18 mouse cellular contexts compared by ENCODE assay signal in the genomic region with DNA sequence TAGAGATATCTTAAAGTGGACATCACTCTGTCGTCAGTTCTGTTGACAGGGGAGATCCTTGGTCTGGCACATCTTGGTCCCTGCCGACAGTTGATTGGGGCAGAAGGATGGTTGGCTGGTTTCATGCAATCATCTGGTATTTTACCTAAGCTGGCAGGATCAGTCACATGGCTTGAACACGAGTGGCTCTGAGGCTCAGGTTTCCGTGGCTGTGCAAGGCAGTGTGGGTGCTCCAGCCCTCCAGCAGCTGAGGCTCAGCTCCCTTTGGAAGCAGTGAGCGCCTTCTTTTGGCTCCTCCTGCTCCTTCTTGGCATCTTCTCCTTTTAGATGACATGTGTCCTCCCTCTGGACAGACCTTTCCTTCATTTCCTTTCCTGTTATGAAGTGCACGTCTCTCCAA. TPM values are rescaled to one million over a fixed set of nuclear protein-coding genes. Genes with fewer than 3 reads are reported as not detected.
DNase-seq lines count a peak whose midpoint lies in the region; ATAC-seq and TF ChIP-seq lines count a peak whose summit lies in the region.
"Had no signal": no experiment of that assay in that cellular context is flagged by ENCODE, and none has a peak within 500 bp of the region (broad histone marks: within the 10 kb centered on the region; RNA-seq: fewer than 3 reads in every experiment).

No protein-coding gene starts in this region.

- no peak overlapping the region for H3K9ac ChIP-seq in hindbrain, embryonic 13.5 days
- no peak overlapping the region for H3K9ac ChIP-seq in hindbrain, postnatal 0 days (replicated peaks; ENCODE audit: low read length)
- no peak overlapping the region for H3K9ac ChIP-seq in stomach, postnatal 0 days (ENCODE audit: low read length)
- H3K9ac ChIP-seq: hindbrain, embryonic 15.5 days; neural tube, embryonic 15.5 days had no signal

- no peak overlapping the region for H3K4me3 ChIP-seq in hindbrain, embryonic 13.5 days
- no peak overlapping the region for H3K4me3 ChIP-seq in hindbrain, postnatal 0 days (ENCODE audit: low read length)
- H3K4me3 ChIP-seq in stomach, postnatal 0 days (ENCODE audit: low read depth, low read length): no peak overlapping the region
- H3K4me3 ChIP-seq: hindbrain, embryonic 15.5 days; neural tube, embryonic 15.5 days had no signal

- TF ChIP-seq CTCF in hindbrain, postnatal 0 days (IDR thresholded peaks at IDR 0.05; ENCODE audit: low read depth): no peak
- TF ChIP-seq CTCF in stomach, postnatal 0 days (IDR thresholded peaks at IDR 0.05; ENCODE audit: low read depth): no peak

- H3K36me3 ChIP-seq in hindbrain, embryonic 13.5 days: peaks cover 18% of the 10 kb centered on the region
- no peaks in the 10 kb centered on the region for H3K36me3 ChIP-seq in hindbrain, postnatal 0 days (ENCODE audit: insufficient read depth, low read length)
- H3K36me3 ChIP-seq in stomach, postnatal 0 days (ENCODE audit: control insufficient read depth, insufficient read depth, low read length): no peaks in the 10 kb centered on the region; the same call in 1 of the 2 replicates

- 0 out of 2 replicates have a peak overlapping the region, but pooled peaks have one; percentile 6 for H3K27ac ChIP-seq in hindbrain, embryonic 13.5 days
- no peak overlapping the region for H3K27ac ChIP-seq in hindbrain, postnatal 0 days
- H3K27ac ChIP-seq in stomach, postnatal 0 days (replicated peaks): no peak overlapping the region
- H3K27ac ChIP-seq: hindbrain, embryonic 15.5 days; neural tube, embryonic 15.5 days had no signal

- H3K4me2 ChIP-seq in hindbrain, embryonic 13.5 days: no peak overlapping the region
- no peak overlapping the region for H3K4me2 ChIP-seq in hindbrain, postnatal 0 days (ENCODE audit: low read depth, low read length)
- H3K4me2 ChIP-seq in stomach, postnatal 0 days (replicated peaks; ENCODE audit: low read depth): no peak overlapping the region
- H3K4me2 ChIP-seq: hindbrain, embryonic 15.5 days; liver, embryonic 11.5 days; neural tube, embryonic 15.5 days had no signal

- TF ChIP-seq EP300 in stomach, postnatal 0 days (optimal IDR thresholded peaks at IDR 0.05): no peak

- no peak for ATAC-seq in hindbrain, embryonic 13.5 days (ENCODE audit: low FRiP score)
- ATAC-seq in hindbrain, postnatal 0 days: no peak
- no peak for ATAC-seq in stomach, postnatal 0 days (ENCODE audit: low FRiP score, low TSS enrichment)
- ATAC-seq: intestine, postnatal 0 days; midbrain, embryonic 16.5 days had no signal

- H3K9me3 ChIP-seq in hindbrain, embryonic 13.5 days: no peaks in the 10 kb centered on the region
- no peaks in the 10 kb centered on the region for H3K9me3 ChIP-seq in hindbrain, postnatal 0 days (ENCODE audit: low read length)
- no peaks in the 10 kb centered on the region for H3K9me3 ChIP-seq in stomach, postnatal 0 days (ENCODE audit: control insufficient read depth, low read length)
- H3K9me3 ChIP-seq: hindbrain, embryonic 15.5 days; neural tube, embryonic 15.5 days had no signal

- H3K27me3 ChIP-seq in hindbrain, embryonic 13.5 days: no peaks in the 10 kb centered on the region
- H3K27me3 ChIP-seq in hindbrain, postnatal 0 days (ENCODE audit: insufficient read depth, low read length): no peaks in the 10 kb centered on the region
- no peaks in the 10 kb centered on the region for H3K27me3 ChIP-seq in stomach, postnatal 0 days (ENCODE audit: control insufficient read depth, insufficient read depth, low read length)
- H3K27me3 ChIP-seq: hindbrain, embryonic 15.5 days; neural tube, embryonic 15.5 days had no signal

- WGBS in hindbrain, embryonic 13.5 days: 71% methylated on average over 6 of the region's 6 CpGs
- 42% methylated on average over 6 of the region's 6 CpGs for WGBS in hindbrain, postnatal 0 days
- WGBS in stomach, postnatal 0 days: 49% methylated on average over 6 of the region's 6 CpGs

- H3K4me1 ChIP-seq in hindbrain, embryonic 13.5 days (replicated peaks): peaks cover 42% of the 10 kb centered on the region
- peaks cover 19% of the 10 kb centered on the region for H3K4me1 ChIP-seq in hindbrain, postnatal 0 days (ENCODE audit: insufficient read depth, low read length)
- H3K4me1 ChIP-seq in stomach, postnatal 0 days (replicated peaks; ENCODE audit: control insufficient read depth, insufficient read depth): peaks cover 8% of the 10 kb centered on the region

- peak; percentile 51 for DNase-seq in gastrocnemius, adult 18-20 months (ENCODE audit: low spot score)
- DNase-seq in gastrocnemius, postnatal 4 days (ENCODE audit: low spot score in 2 of 2): no peak
- DNase-seq in hindbrain, postnatal 0 days (ENCODE audit: low spot score): no peak
- DNase-seq in right cerebral cortex, adult 18-20 months: peak; percentile 44
- DNase-seq in right cerebral cortex, postnatal 36 days (ENCODE audit: low spot score in 2 of 2): no peak
- DNase-seq in stomach, postnatal 0 days (ENCODE audit: low spot score): no peak
- DNase-seq: adrenal gland, adult 2 months; layer of hippocampus, adult 9-11 months; lung, adult 18-20 months; lung, postnatal 14 days; right cerebral cortex, postnatal 4 days; thymus, postnatal 14 days had no signal

RNA-seq across cellular contexts. Expression of gene Dip2b, which starts 7.1 kb away (rescaled TPM):
- total RNA-seq in gastrocnemius, adult 18-20 months (2021): 1 to 10 TPM; 5.3 to 5.7 TPM
- 10 to 100 TPM; 25.6 to 25.9 TPM for total RNA-seq in gastrocnemius, postnatal 4 days (2021)
- 19.1 and 19.6 TPM in 2 replicates for polyA plus RNA-seq in hindbrain, embryonic 13.5 days (2015; fragmentation: Nextera tagmentation; extraction: Ambion mirVana)
- total RNA-seq in hindbrain, postnatal 0 days (2014; rRNA removed): 44.7 and 46.4 TPM in 2 replicates
- 11.9 and 12.1 TPM in 2 replicates for polyA plus RNA-seq in hindbrain, postnatal 0 days (2015; fragmentation: Nextera tagmentation; extraction: Ambion mirVana)
- 5.2 TPM in 2 replicates for polyA plus RNA-seq in stomach, postnatal 0 days (2015; fragmentation: Nextera tagmentation; extraction: Ambion mirVana)

Comparison
In these comparisons a context has a peak if more than half of its experiments do, and no peak if none do; other contexts are left out.
1. DNase-seq: peak in gastrocnemius, adult 18-20 months (single experiment) and right cerebral cortex, adult 18-20 months (single experiment); none in gastrocnemius, postnatal 4 days (0 of 2), hindbrain, postnatal 0 days (single experiment), right cerebral cortex, postnatal 36 days (0 of 2) and stomach, postnatal 0 days (single experiment).